Mouse (Mus musculus) erythroblast, embryonic 14.5 days (primary cell): ENCODE data around the gene Pgls. TPM values are rescaled to one million over a fixed set of nuclear protein-coding genes. Genes with fewer than 3 reads are reported as not detected.

Experiments
- H3K27me3 ChIP-seq: 2 replicates; pipeline ENCODE4 v1.6.1; 2012; ENCODE audit warnings: inconsistent platforms; ENCODE audit not compliant: control insufficient read depth
- H3K36me3 ChIP-seq: 2 replicates; pipeline ENCODE4 v1.6.1; 2012; ENCODE audit warnings: mild to moderate bottlenecking, inconsistent platforms; ENCODE audit not compliant: control insufficient read depth
- H3K4me1 ChIP-seq: 2 replicates; pipeline ENCODE4 v1.6.1; 2012; ENCODE audit warnings: inconsistent platforms; ENCODE audit not compliant: control insufficient read depth
- H3K4me3 ChIP-seq: replicated peaks from 2 replicates; pipeline ENCODE3; 2012; ENCODE audit warnings: moderate library complexity, mild to moderate bottlenecking, inconsistent platforms
- H3K9me3 ChIP-seq: 2 replicates; pipeline ENCODE4 v1.6.1; 2012; ENCODE audit warnings: low read length, inconsistent platforms, mixed read lengths; ENCODE audit not compliant: control insufficient read depth
- GATA1 ChIP-seq: IDR thresholded peaks from 2 replicates; pipeline ENCODE4 v1.6.1; 2012; ENCODE audit warnings: low read length, inconsistent platforms, mixed read lengths
- TAL1 ChIP-seq: IDR thresholded peaks from 3 replicates; pipeline ENCODE4 v1.6.1; 2012; ENCODE audit warnings: low read length, inconsistent platforms, mixed read lengths
- polyA plus RNA-seq: library from polyadenylated mRNA; stranded (reverse); fragments of >175 nt; gene quantifications from 2 replicates; pipeline ENCODE4 v1.2.3, GENCODE M21; 2012

The Pgls gene
- polyA plus RNA-seq, 1 experiment, result 12.5 TPM

DNA sequence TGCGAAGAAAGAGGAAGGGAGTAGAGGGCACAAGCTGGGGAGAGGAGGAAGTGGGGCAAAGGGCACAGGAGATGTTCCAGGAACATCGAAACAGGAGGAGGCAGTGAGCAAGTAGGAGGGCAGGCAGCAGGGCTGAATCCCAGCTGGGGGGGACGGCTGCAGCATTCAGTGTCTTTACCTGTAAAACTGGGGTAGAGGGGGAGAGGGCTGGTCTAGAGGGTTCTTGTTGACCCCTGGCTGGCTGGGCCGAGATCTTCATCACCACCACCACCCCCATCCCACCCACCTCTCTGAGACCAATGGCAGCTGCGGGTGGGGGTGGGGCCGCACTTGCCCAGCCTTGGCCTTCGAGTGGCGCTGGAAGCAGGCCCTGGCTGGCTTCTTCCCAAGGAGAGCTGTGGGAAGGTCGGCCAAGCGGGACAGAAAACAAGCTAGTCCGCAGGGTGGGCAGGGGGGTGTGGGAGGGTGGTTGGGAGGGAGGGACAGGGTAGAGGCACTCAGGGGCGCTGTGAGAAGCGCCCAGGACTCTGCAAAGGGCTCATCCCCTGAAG is 23.5 kb upstream of the Pgls start, which contains the start of gene Slc27a1:
Gene Slc27a1, plus strand, starts transcription at position 496 of the 551 bp plus-strand sequence.
- no peak for TF ChIP-seq TAL1
- TF ChIP-seq GATA1, result no peak
- Histone ChIP-seq H3K4me3 (peak within 1 kb of the TSS; percentile 57), H3K9me3 (peaks cover 5% of the 10 kb centered on the region)

DNA sequence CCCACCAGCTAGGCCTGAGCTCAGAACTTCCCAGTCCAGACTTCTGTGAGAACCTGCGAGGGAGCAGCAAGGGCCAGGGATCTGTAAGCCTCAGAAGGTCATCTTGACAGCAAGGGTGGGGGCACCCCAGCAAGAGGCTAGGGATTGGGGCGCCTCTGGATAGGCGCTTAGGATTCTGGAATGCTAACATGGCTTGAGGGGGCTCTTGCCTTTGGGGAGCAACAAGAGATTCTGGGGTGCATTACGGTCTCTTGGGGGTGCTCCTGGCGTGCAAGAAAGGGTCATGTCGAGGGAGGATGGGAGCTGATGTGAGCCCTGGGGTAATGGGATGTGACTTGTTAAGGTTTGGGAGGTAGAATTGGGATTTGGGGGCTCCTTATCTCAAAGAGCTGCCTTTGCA is 23.0 kb upstream of the Pgls start:
- Histone ChIP-seq H3K9me3 (peaks cover 4% of the 10 kb centered on the region), H3K4me3 (no peak overlapping the region), H3K4me1 (peaks cover 19% of the 10 kb centered on the region)

More for the DNA sequence above, 23.5 kb upstream of the Pgls start, which contains the start of gene Slc27a1:
- Histone ChIP-seq H3K27me3 (peaks cover 63% of the 10 kb centered on the region), H3K4me1 (peaks cover 19% of the 10 kb centered on the region), H3K36me3 (no peaks in the 10 kb centered on the region)

DNA sequence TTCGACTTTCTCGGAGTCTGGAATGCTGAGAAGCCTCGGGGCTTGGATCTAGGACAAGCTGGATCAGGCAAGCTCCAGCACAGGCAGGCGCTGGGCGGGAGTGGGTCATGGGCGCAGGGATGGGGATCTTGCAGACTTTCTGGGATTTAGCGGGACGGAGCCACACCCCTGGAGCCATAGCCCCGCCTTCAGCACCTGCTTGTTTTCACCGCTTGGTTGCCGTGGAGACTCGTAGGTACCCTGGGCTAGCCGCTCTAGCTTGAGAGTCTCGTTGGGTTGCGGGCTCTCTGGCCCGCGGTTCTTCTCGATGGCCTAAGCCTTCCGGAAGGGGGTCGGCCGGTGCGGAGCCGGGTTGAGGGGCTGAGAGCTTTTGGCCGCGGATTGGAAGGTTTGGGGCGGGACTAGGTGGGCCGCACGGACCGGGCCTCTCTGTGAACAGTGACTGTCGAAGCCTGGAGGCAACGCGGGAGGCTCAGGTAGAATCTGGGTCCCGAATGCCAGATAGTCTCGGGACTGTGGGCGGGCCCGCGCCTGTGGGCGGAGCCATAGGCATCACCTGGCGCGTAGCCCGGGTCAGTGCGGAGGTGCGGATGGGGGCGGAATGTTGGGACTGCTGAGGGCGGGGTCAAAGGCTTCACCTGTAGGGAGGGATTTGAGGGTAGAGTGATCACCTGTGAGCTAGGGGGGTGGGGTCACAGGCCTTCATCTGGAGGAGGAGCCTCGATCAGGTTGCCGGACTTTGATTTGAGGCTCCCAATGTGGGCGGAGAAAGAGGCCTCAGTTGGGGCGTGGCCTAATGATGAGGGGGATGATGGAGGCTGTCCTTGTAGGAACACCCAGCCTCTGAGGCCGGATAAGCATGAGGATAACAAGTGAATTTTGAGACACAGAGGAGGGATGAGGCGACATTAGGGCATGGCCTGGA is 22.3 kb upstream of the Pgls start:
- TF ChIP-seq TAL1 (no peak), GATA1 (no peak)
- H3K4me3 ChIP-seq, result peak overlapping the region; percentile 57
- peaks cover 19% of the 10 kb centered on the region for H3K4me1 ChIP-seq
- H3K36me3 ChIP-seq, result no peaks in the 10 kb centered on the region
- peaks cover 59% of the 10 kb centered on the region for H3K27me3 ChIP-seq
- H3K9me3 ChIP-seq, result no peaks in the 10 kb centered on the region; the same call in 1 of the 2 replicates

More for the DNA sequence above, 23.0 kb upstream of the Pgls start:
- H3K36me3 ChIP-seq, result no peaks in the 10 kb centered on the region
- TF ChIP-seq TAL1 (no peak), GATA1 (no peak)
- H3K27me3 ChIP-seq, result peaks cover 61% of the 10 kb centered on the region

DNA sequence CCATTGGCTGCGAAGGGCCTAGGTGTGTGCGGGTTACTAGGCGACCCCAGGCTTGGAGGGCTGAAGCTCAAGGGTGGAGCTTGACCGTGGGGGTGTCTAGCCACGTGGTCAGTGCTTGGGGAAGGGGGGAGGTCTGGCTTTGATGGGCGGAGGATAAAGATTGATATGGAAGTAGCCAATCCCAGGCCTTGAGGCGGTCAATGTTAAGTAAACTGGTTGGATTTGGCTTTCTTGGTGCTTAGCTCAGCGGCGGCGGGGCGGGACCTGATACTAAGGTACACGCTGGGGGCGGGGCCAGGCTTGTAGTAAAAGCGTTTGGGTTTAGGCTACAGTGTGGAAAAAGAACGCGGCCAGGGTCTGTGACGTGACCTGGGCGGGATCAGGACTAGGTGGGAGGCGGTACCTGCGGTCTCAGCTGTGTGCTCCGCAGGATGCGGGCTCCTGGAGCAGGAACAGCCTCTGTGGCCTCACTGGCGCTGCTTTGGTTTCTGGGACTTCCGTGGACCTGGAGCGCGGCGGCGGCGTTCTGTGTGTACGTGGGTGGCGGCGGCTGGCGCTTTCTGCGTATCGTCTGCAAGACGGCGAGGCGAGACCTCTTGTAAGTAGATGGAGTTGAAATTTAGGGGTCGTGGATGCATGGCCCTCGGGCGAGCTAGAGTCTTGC is 21.6 kb upstream of the Pgls start:
- TF ChIP-seq GATA1 (no peak), TAL1 (no peak)
- Histone ChIP-seq H3K27me3 (peaks cover 56% of the 10 kb centered on the region), H3K9me3 (no peaks in the 10 kb centered on the region; the same call in 1 of the 2 replicates), H3K4me1 (peaks cover 19% of the 10 kb centered on the region), H3K36me3 (no peaks in the 10 kb centered on the region), H3K4me3 (peak overlapping the region; percentile 57)

DNA sequence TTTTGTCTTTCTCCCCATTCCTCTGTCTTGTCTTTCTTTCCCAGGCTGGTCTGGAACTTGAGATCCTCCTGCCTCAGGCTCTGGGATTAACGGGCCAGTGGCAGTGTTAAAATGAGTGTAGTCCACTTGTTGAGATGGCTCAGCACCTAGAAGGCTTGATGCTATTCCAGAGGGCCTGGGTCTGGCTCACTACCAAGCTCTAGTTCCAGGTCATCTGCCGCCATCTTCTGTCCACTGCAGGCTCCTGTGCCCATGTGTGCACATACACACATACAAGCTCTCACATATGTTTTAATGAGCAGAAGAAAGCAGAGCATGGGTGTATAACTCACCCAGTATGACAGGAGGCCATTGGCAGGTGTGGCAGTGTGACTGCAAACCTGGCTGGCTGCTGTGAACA is 19.9 kb upstream of the Pgls start:
- H3K4me1 ChIP-seq, result peaks cover 19% of the 10 kb centered on the region
- no peaks in the 10 kb centered on the region for H3K36me3 ChIP-seq
- no peaks in the 10 kb centered on the region; the same call in 1 of the 2 replicates for H3K9me3 ChIP-seq
- no peak for TF ChIP-seq TAL1
- no peak for TF ChIP-seq GATA1
- peaks cover 52% of the 10 kb centered on the region for H3K27me3 ChIP-seq
- no peak overlapping the region for H3K4me3 ChIP-seq

DNA sequence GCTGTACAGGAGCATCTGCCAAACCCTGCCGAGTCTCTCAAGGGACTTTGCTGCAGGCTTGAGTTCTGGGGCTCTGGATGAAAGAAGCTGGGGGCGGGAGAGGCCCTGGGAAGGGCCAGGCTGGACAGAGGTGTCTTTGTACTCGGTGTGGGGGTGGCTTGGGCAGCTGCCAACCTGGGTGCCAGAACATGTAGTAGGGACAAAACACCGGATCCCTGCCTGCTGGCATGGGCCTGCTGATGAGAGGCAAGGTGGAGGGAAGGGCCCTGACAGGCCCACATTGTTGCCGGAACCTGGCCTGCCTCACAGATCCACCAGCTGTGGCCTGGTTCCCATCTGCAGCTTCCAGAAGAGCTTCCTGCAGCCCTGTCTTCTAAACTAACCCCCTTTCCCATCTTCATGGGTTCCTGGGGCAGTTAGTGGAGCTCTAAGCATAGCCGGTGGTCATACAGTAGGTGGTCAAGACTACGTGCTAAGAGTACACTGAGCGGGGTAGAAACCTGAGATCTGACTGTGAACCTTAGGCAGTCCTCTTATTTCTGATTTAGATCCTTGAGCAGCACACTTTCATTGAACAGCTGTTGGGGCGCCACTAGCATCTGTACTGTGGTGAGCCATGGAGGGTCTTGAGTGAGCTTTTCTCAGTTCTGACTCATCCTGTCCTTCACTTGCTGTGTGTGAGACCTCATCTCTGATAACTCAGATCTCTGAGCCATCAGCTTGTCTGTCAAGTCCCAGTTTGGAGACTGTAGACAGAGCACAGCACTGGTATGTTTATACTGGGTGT is 18.9 kb upstream of the Pgls start:
- H3K4me3 ChIP-seq, result no peak overlapping the region
- TF ChIP-seq GATA1 (no peak), TAL1 (no peak)
- H3K4me1 ChIP-seq, result peaks cover 19% of the 10 kb centered on the region
- H3K27me3 ChIP-seq, result peaks cover 43% of the 10 kb centered on the region
- no peaks in the 10 kb centered on the region; the same call in 1 of the 2 replicates for H3K9me3 ChIP-seq
- H3K36me3 ChIP-seq, result no peaks in the 10 kb centered on the region

DNA sequence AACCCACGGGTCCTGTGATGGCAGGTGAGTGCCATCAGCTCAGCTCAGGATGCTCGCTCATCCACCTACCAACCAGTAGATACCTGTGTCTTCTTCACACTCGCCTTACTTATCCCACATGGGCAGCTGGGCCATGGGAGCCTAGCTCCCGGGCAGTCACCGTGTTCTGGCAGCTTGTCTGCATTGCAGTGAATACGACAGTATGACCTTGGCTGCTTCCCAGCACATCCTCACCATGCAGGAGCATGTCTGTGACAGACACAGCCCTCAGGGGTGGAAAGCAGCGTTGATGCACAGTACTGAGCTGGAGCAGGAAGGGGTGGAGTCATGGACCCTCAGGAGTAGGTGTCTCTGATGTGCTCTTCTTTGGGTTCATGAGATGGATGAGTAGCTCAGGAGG is 17.6 kb upstream of the Pgls start:
- no peak overlapping the region for H3K4me3 ChIP-seq
- H3K9me3 ChIP-seq, result no peaks in the 10 kb centered on the region; the same call in 1 of the 2 replicates
- peaks cover 16% of the 10 kb centered on the region for H3K4me1 ChIP-seq
- peaks cover 29% of the 10 kb centered on the region for H3K27me3 ChIP-seq
- H3K36me3 ChIP-seq, result no peaks in the 10 kb centered on the region
- TF ChIP-seq TAL1 (no peak), GATA1 (no peak)

DNA sequence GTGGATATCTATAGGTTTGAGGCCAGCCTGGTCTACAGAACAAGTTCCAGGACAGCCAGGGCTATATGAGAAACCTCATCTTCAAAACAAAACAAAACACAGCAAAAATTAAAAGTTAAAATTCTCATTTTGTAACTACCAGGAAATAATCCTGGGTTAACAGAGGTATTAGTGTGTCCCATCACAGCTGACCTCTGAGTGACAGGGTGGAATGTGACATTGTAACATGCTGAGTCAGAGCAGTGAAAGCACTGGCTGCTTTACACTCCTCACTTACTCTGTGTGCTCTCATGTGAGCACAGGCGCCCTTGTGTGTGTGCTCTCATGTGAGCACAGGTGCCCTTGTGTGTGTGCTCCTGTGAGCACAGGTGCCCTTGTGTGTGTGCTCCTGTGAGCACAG is 17.0 kb upstream of the Pgls start:
- H3K27me3 ChIP-seq, result peaks cover 23% of the 10 kb centered on the region
- no peaks in the 10 kb centered on the region; the same call in 1 of the 2 replicates for H3K9me3 ChIP-seq
- TF ChIP-seq TAL1 (no peak), GATA1 (no peak)
- H3K4me1 ChIP-seq, result peaks cover 10% of the 10 kb centered on the region
- H3K36me3 ChIP-seq, result no peaks in the 10 kb centered on the region
- no peak overlapping the region for H3K4me3 ChIP-seq
